Mouse (Mus musculus) layer of hippocampus, postnatal 14 days (tissue): ENCODE results near the gene Fgf22. TPM values are rescaled to one million over a fixed set of nuclear protein-coding genes. Genes with fewer than 3 reads are reported as not detected.
"Not testable (repeated sequence)": the region's sequence is repeated elsewhere in the genome, so short reads cannot be mapped to it uniquely, and the experiment has no call there.

ENCODE experiments used
- DNase-seq, 2 experiments: peaks; one replicate each; pipeline ENCODE4 v3.0.0; 2021 to 2022; ENCODE audit warnings: low spot score in 2 of 2, mixed read lengths in 1 of 2
- total RNA-seq, 2 experiments: library from RNA; stranded (reverse); gene quantifications; 2 replicates each; pipeline ENCODE4 v1.2.3; 2021

Gene Fgf22
- total RNA-seq, 2 experiments from 2014 or later = 0.88 to 1.7 TPM

DNA sequence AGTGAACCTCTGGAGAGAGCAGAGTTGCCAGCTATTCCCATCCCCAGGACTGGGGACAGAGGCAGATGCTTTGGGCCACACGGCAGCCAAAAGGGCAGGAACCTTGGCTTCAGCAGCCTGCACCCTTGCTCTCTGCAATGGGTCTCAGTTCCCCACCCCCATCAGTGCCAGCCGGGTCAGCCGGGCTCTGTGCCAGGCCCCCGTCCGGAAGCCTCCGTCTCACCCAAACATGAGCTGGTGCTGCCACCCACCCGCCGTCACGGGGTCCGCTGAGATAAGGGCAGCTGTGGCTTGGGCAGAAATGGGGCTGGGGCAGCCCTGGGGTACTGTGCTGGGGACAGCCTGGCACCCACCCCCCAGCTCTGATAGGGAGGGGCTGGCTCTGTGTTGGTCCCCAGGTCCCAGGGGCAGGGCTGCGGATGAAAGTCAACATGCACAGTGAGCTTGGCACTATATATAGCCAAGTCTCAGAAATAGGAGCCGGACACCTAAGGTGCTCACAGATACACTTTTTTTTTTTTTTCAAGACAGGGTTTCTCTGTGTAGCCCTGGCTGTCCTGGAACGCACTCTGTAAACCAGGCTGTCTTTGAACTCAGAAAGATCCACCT is 25.4 kb upstream of the Fgf22 start:
- no peak for DNase-seq

DNA sequence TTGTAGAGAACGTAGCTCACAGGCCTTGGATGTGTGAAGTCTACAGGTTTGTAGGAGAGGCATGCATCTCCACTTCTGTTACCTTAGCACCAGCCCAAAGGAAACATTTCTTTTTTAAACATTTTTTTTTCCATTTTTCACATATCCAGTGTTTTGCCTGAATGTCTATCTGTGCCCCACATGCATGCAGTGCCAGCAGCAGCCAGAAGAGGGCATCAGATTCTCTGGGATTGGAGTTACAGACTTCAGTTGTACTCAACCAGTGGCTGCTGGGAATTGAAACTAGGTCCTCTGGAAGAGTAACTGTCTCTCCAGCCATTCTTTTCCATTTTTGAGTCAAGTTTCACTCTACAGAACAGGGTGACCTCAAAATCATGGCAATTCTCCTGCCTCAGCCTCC is 22.4 kb upstream of the Fgf22 start:
- DNase-seq = no peak

DNA sequence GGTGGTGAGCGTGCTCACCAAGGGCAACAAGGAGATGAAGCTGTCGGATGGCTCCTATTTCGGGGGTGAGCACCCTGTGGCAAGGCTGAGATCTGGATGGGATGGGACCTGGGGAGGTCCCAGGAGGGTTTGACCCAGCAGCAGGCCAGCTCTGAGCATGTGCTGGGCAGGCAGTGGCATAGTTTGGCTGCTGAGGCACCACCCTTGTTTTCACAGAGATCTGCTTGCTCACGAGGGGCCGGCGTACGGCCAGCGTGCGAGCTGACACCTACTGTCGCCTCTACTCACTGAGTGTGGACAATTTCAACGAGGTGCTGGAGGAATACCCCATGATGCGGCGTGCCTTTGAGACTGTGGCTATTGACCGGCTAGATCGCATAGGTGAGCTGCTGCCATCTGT is 21.0 kb upstream of the Fgf22 start:
- DNase-seq = no peak

DNA sequence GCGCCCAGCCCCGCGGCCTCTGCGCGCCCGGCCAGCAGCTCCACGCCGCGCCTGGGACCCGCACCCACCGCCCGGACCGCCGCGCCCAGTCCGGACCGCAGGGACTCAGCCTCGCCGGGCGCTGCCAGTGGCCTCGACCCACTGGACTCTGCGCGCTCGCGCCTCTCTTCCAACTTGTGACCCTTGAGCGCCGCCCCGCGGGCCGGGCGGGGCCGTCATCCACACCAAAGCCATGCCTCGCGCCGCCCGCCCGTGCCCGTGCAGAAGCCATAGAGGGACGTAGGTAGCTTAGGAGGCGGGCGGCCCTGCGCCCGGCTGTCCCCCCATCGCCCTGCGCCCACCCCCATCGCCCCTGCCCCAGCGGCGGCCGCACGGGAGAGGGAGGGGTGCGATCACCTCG is 19.5 kb upstream of the Fgf22 start:
- no peak for DNase-seq

DNA sequence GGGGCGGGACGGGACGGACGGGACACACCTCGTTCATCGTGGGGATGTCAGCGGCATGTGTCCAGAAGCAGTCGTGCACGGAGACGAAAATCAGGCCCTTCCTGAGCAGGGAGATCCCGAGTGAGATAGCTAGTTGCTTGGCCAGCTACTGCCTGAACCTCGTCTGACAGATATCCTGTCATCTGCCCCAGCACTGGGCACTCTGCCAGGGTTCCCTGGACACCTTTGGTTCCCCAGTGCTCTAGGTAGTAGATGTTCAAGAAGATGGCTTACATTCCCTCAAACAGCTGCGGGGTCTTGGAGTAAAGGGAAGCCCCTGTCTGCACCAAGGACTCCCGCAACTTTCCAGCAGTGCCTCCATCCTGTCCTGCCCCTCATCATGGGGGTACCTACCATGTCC is 18.2 kb upstream of the Fgf22 start:
- DNase-seq = no peak

DNA sequence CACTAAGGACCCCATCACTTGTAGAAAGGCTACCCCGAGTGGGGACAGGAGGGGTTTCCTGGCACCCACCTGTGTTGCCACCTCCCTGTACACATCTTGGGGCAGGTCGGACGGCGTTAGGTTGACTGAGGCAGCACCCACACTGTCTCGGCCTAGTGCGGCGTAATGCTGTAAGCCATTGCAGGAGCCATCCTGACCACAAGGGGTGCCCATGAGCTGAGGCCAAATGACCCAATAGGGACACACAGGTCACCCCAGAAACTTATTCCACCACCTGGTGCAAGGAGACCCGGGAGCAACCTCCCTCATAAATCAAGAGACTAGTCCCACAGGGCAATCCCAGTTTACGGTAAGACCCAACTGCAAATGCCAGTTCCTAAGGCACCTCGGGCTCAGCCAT is 16.6 kb upstream of the Fgf22 start:
- no peak for DNase-seq

DNA sequence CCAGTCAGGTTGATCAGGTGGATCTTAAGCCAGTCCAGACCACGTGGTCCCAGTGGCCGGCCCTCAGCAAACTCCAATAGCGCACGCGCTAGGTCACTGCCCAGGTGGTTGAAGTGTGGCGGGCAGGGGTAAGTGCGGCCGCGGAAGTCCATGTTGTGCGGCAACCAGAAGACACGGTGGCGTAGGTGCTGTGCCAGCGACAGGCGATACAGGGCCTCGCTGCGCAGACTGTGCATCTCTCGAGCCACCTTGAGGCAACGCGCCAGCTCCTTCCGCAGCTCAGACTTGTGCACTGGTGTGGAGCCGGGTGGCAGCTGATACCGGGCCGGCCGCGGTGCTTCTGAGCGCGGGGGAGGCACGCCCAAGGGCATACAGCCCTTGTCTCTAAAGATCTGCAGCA is 15.6 kb upstream of the Fgf22 start:
- DNase-seq = no peak

DNA sequence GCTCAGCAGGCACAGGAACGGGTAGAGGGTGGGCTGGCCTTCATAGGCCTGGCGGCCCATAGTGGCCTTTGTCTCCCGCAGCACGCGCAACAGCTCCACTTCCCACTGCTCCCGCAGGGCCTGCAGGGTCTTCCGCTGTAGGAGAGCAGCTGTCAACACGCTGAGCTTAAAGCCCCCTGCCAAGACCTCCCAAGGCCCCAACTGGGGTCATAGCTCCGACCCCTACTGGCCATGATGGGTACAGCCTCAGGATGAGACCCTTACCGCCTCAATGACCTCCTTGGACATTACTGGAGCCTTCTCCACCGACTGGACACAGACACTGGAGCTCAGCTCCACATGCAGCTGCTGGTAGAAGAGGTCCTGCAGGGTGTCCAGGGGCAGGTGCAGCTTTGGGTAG is 14.0 kb upstream of the Fgf22 start:
- DNase-seq = no peak

DNA sequence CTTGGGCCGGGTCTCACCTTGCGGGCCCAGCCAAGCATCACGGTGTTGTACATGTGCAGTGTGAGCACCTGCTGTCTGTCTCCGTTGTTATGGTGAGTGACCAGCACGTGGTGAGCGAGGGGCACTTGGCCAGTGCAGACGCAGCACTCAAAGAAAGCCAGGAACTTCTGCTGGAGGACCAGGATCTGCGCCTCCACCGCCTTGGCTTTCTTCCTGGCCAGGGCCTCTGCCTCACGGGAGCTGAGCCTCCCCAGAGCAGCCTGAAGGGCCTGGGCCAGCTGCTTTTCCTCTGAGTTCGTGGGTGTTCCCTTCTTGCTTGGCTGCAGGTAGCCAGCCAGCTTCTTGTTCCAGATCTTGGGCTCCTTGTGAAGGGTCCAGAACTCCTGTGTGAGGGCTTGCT is 11.7 kb upstream of the Fgf22 start:
- DNase-seq = no peak

DNA sequence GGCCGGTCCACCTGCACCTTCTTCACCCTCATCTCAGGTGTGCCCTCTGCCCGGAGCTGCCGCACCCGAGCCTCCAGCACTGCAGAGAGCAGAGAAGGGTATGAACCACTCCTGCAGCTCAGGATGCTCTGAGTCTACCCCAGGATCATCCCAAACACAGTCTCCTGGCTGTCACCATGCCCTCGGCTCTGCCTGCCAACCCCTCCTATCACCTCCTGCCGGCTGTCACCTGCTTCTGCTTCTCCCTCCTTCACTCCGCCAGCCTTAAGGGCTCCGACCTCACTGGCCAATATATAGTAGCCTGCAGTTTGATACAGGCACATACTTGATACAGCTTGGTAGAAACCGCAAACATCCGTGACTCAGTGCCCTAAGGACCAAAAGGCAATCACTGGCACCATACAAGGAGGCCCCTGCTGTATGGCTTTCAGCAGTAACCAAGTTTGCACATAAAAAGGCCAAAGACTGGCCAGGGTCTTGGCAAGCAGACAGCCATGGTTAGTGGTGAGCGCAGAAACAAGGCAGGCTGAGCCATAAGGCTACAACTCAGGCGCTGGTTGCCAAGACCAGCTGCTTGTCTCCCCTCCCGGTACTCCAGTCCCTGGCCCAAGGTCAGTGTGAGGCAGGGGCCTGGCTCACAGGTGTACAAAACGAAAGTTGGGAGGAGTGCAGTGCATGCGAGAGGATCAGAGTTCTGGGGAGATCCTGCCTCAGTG is 11.1 kb upstream of the Fgf22 start:
- DNase-seq = no peak

DNA sequence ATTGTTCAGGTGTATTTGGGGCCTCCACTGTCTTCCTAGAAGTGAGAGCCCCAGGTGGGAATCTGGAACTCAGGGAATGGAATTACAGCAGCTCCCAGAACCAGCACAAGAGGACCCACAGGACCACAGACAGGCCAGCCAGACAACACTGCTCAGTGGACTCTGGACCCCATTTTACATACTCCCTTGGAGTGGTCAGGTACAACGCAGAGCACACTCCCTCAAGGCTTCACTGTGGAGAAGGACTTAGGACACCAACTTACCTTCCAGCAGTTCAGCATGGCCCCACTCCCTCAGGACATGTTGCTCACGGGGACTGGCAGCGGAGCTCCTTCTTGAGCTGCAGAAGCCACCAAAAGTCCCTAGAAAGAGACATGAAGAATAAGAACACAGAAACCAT is 9.5 kb upstream of the Fgf22 start:
- no peak for DNase-seq

DNA sequence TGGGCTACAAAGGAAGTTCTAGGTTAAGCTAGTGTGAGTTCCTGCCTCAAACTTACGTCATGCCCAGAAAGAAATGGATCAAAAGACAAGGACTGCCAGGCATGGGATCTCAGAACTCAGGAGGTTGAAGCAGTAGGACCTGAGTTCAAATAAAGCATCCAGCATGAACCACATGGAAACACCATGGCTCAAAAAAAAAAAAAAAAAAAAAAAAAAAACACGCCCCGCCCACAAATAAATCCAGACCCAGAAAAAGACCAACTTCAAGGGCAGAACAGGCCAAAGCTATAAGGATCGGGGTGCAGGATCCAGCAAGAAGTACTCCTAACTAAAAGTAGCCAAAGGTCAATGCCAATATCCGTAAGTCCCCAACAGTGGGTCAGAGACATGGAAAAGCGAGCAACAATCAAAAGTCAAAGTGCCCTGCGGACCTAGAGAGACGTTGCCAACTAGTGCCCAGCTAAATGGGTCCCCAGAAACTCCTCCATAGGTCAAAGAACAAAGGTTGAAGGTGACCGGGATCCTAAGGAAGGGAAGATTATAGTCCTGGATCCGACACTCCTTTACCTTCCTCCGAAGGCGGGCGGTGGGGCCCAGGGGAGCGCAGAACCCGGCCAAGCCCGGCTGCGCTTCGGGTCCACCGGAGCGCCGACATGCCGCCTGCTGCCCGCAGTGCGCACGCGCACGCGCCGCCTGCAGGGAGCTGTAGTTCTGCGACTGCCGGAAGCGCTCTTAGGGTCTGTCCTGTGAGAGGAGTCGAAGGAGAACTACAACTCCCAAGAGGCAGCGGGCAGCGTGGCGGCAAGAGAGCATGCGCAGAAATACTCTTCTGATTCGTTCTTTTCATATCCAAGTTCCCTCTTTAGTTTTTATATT is 8.7 kb upstream of the Fgf22 start, which contains the start of gene Polrmt:
Gene Polrmt (minus strand): TSS at position 684 of the 876 bp plus-strand sequence.
- peak; percentile 93 to 99 for DNase-seq

DNA sequence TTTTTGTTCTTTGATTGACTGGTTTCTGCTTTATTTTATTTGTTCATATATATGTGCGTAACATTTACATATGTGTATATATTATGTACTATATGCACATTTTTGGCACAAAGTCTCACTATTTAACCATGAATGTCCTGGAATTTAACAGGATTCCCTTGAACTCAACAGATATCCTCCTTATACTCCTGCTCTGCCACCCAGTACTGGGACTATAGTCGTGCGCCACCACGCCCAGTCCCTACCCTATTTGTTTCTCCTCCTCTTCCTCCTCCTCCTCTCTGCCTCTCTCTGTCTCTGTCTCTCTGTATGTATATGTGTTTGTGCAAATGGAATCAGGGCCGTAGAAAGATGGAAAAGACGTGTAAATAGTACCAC is 8.1 kb upstream of the Fgf22 start:
- no peak for DNase-seq

DNA sequence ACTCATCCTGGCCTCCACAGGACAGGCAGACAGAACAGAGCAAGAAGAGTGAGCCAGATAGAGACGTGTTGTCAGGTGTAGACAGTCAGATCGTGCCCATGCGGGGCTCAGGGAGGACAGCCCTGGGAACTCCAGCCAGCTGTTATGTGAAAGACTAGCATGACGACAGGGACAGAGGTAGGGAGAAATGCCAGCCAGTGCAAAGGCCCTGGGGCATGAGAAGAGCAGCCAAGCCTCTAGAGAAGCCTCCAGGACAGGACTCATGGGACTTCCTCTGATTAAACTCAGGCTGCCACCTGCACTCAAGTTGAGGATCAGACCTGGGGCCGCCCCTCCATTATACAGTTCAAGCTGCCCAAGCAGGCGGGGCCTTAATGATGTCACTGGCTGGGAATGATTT is 6.4 kb upstream of the Fgf22 start:
- no peak for DNase-seq

DNA sequence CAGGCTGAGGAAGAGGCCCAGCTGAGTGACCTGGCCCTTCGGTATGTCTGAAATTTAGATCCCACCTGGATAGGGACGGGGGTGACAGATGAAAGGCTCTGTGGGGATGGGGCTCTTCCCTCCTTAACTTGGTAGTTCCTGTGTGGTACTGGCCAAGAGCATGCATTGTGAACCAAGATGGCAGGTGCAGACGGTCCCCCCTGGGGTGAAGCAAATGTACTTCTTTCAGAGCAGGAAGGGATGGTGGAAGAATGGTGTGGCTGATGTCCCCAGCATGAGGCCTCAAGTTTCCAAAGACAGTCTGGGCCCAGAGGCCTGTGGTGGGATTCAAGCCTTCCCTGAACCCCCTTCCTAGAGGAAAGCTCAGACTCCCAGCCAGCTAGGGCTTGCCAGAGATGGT is 978 bp downstream of the Fgf22 start:
- DNase-seq = no peak

DNA sequence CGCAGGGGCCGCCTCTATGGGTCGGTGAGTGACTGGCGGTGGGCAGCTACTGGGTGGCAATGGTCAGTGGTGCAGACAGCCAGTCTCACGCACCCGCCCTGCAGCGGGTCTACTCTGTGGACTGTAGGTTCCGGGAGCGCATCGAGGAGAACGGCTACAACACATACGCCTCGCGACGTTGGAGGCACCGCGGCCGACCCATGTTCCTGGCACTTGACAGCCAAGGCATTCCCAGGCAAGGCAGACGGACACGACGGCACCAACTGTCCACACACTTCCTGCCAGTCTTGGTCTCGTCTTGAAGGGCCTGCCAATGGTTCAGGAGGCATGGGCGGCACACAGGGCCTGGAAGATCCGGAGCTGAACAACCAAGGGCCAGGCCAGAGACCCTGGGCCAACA is 1.8 kb downstream of the Fgf22 start:
- DNase-seq = no peak

DNA sequence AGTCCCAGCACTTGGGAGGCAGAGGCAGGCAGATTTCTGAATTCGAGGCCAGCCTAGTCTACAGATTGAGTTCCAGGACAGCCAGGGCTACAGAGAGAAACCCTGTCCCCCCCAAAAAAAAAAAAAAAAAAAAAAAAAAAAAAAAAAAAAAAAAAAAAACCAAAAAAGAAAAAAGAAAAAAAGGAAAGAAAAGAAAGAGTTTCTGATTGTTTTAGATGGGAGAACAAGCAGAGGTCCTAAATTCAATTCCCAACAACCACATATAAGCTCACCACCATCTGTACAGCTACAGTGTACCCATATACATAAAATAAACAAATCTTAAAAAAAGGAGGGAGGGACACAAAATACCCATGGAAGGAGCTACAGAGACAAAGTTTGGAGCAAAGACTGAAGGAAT is 4.8 kb downstream of the Fgf22 start:
- DNase-seq = not testable (repeated sequence)

DNA sequence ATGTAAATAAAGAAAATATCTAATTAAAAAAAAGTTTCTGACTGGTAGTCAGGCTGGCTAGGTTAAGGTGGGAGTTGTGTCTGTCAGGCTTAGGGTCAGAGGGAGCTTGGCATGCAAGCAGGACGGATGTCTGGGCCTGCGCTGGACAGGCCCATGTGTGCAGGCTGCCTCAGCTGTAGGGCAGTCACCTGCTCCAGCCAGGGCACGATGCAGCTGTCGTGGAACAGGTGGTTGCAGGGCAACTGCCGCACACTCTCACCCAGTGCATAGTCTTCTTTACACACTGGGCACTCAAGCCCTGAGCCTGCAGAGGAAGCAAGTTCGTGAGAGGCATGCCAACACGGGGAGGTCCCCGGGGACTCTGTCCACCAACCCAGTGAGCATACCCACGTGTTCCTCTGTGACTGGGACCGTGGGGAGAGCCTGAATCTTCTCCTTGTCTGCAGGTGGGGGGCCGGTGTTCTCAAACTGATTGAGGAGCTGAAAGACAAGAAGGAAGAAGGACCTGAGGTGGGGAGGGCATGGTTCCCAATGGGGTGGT is 5.8 kb downstream of the Fgf22 start:
- DNase-seq = no peak

DNA sequence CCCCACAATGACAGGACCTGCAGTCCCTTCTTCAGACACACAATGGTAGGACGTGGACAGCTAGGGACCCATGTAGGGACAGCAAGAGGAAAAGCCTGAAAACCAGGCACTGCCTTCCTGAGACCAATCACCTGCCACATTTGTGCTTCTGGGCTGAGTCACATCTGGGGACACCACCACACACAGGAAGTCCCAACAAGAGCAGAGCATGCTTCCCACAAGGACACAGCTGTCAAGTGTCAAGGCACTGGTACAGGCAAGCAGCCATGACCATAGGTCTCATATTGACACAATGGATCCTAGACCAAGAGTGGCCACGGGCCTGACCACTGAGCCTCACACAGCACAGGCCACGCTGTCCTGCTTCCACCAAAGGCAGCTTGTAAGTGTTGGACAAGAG is 8.0 kb downstream of the Fgf22 start:
- DNase-seq = no peak

DNA sequence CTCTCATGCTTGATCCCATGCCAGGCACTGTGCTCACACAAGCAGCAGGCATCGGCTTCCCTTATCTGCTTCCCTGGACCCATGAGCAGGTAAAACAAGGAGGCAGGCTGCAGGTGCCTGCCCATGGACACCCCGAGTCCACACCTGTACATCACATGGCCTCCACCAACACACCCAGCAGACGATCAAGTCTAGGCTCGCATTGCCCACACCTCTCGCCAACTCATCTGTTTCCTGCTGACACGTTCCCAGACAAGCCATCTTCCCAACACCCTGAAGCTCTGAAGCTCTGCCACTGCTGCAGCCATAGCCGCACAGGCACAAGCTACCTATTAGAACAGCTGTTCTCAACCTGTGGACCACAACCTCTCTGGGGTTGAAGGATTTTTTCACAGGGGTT is 9.4 kb downstream of the Fgf22 start:
- DNase-seq = no peak

DNA sequence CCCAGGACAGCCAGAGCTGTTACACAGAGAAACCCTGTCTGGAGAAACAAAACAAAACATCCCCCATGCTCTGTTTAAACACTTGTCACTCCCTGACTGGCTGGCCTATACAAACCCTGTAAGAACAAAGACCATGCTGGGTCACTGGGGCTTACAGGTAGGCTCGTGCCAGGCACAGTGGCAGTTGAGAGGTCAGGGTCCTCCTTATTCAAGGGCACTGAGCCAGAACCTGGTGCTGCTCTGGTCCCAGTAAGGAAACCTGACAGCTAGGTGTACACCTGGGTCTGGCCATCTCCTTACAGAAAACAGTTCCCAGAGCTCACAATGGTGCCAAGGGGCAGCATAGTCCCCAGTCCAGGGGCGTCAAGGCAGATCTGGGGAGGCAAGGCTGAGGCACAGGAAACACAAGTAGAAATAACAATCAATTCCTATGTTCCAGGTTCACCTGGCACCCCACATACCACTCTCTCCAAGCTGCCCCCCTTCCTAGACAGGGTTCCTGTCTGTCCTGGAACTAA is 10.4 kb downstream of the Fgf22 start:
- no peak for DNase-seq

DNA sequence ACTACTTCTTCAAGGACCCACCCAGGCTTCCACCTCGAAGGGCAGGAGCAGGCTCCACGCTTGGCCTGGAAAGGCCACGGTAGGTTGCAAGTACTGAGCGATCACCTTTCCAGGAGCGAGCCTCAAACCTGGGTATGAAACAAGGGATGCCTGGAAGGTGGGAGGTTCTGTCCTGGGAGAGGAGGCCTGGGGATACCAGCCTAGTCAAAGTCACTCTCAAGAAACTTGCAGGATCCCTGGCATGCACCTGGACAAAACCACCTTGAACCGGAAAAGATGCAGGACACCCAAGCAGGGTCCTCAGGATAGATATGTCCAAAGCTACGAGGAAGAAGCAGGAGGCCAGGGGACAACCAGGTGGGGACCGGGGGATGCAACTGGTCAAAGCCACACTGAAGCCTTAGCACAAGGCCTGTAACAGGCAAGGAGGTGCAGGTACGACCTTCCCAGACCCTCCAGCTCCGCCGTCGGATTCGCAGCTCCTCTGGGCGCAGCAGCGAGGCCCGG is 11.2 kb downstream of the Fgf22 start:
- DNase-seq = peak in 1 of 2 experiments; percentile 26
